In the genomic region with DNA sequence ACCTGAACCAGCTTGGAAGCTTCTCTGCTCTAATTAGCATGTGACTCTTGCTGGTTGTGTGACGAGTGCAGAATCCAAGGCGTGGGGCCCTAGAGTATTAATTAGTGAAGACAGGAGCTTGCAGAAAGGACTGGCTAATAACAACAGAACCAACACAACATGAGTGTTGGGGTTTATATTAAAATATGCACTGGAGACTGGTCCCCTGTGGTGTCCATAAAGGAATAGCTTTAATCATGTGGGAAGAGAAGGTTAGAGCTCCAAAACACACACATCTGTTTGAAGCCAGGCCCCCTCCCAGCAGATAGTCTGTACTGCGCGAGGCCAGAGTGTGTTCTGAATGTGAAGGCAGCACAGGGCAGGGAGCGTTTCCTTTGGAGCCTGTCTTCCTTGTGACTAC, we compare ENCODE assay signal across 19 mouse cellular contexts. TPM values are rescaled to one million over a fixed set of nuclear protein-coding genes. Genes with fewer than 3 reads are reported as not detected.
DNase-seq lines count a peak whose midpoint lies in the region; ATAC-seq lines count a peak whose summit lies in the region.
"Had no signal": no experiment of that assay in that cellular context is flagged by ENCODE, and none has a peak within 500 bp of the region (broad histone marks: within the 10 kb centered on the region; RNA-seq: fewer than 3 reads in every experiment).

No protein-coding gene starts in this region.

- ATAC-seq in forebrain, embryonic 15.5 days (replicated peaks): no peak
- peak; percentile 39; the same call in 1 of the 2 replicates for ATAC-seq in embryonic facial prominence, embryonic 15.5 days (ENCODE audit: insufficient number of reproducible peaks, low FRiP score, low TSS enrichment, low read depth)
- ATAC-seq in hindbrain, embryonic 14.5 days (ENCODE audit: low FRiP score): peak; percentile 59; the same call in 1 of the 2 replicates
- peak; percentile 83 for ATAC-seq in midbrain, embryonic 16.5 days
- ATAC-seq: intestine, embryonic 15.5 days had no signal

- no peak overlapping the region for H3K9ac ChIP-seq in forebrain, embryonic 15.5 days (replicated peaks)
- H3K9ac ChIP-seq in embryonic facial prominence, embryonic 15.5 days: no peak overlapping the region
- no peak overlapping the region for H3K9ac ChIP-seq in hindbrain, embryonic 14.5 days
- no peak overlapping the region for H3K9ac ChIP-seq in midbrain, embryonic 16.5 days (ENCODE audit: low read depth, low read length)
- H3K9ac ChIP-seq: embryonic facial prominence, embryonic 12.5 days; intestine, embryonic 15.5 days; liver, embryonic 13.5 days had no signal

- H3K4me3 ChIP-seq in forebrain, embryonic 10.5 days: no peak overlapping the region
- no peak overlapping the region for H3K4me3 ChIP-seq in forebrain, embryonic 15.5 days
- H3K4me3 ChIP-seq in embryonic facial prominence, embryonic 15.5 days (replicated peaks): no peak overlapping the region
- no peak overlapping the region for H3K4me3 ChIP-seq in hindbrain, embryonic 14.5 days (replicated peaks; ENCODE audit: low read length)
- H3K4me3 ChIP-seq in midbrain, embryonic 16.5 days (ENCODE audit: low read depth, low read length): no peak overlapping the region
- H3K4me3 ChIP-seq: embryonic facial prominence, embryonic 12.5 days; intestine, embryonic 15.5 days; liver, embryonic 13.5 days had no signal

- H3K9me3 ChIP-seq in forebrain, embryonic 10.5 days: no peaks in the 10 kb centered on the region
- no peaks in the 10 kb centered on the region for H3K9me3 ChIP-seq in forebrain, embryonic 15.5 days
- H3K9me3 ChIP-seq in embryonic facial prominence, embryonic 15.5 days (replicated peaks): no peaks in the 10 kb centered on the region
- no peaks in the 10 kb centered on the region for H3K9me3 ChIP-seq in hindbrain, embryonic 14.5 days (ENCODE audit: control insufficient read depth, low read length)
- H3K9me3 ChIP-seq in midbrain, embryonic 16.5 days (replicated peaks; ENCODE audit: control insufficient read depth, low read length, poor library complexity, severe bottlenecking): no peaks in the 10 kb centered on the region
- H3K9me3 ChIP-seq: embryonic facial prominence, embryonic 12.5 days; intestine, embryonic 15.5 days; liver, embryonic 13.5 days had no signal

- no peak for DNase-seq in forebrain, embryonic 10.5 days (ENCODE audit: extremely low spot score, low spot score)
- DNase-seq in hindbrain, embryonic 14.5 days (ENCODE audit: low spot score): no peak
- DNase-seq in cerebellum, adult 9-10 months: no peak
- no peak for DNase-seq in urinary bladder, postnatal 4 days (ENCODE audit: low spot score in 2 of 2)
- DNase-seq in right cerebral cortex, postnatal 14 days: no peak
- DNase-seq: cerebellum, postnatal 36 days; gastrocnemius, postnatal 10 days; heart, postnatal 10 days; kidney, postnatal 10 days; liver, embryonic 13.5 days; lung, postnatal 10 days; right cerebral cortex, postnatal 4 days; thymus, adult 2 months had no signal

- peaks cover 13% of the 10 kb centered on the region; the same call in 1 of the 2 replicates for H3K4me1 ChIP-seq in forebrain, embryonic 10.5 days
- H3K4me1 ChIP-seq in forebrain, embryonic 15.5 days: peaks cover 21% of the 10 kb centered on the region
- peaks cover 12% of the 10 kb centered on the region; the same call in 1 of the 2 replicates for H3K4me1 ChIP-seq in embryonic facial prominence, embryonic 15.5 days
- H3K4me1 ChIP-seq in hindbrain, embryonic 14.5 days (replicated peaks; ENCODE audit: control insufficient read depth, insufficient read depth, low read length): peaks cover 9% of the 10 kb centered on the region; the same call in 1 of the 2 replicates
- peaks cover 2% of the 10 kb centered on the region; the same call in 1 of the 2 replicates for H3K4me1 ChIP-seq in midbrain, embryonic 16.5 days (ENCODE audit: control insufficient read depth, insufficient read depth, low read length)

- H3K27me3 ChIP-seq in forebrain, embryonic 10.5 days (ENCODE audit: poor library complexity, severe bottlenecking): no peaks in the 10 kb centered on the region
- H3K27me3 ChIP-seq in forebrain, embryonic 15.5 days: no peaks in the 10 kb centered on the region
- no peaks in the 10 kb centered on the region for H3K27me3 ChIP-seq in embryonic facial prominence, embryonic 15.5 days
- H3K27me3 ChIP-seq in hindbrain, embryonic 14.5 days (ENCODE audit: control insufficient read depth, insufficient read depth, low read length): no peaks in the 10 kb centered on the region
- H3K27me3 ChIP-seq in midbrain, embryonic 16.5 days (ENCODE audit: control insufficient read depth, insufficient read depth, low read depth, low read length): no peaks in the 10 kb centered on the region
- H3K27me3 ChIP-seq: CH12.LX; embryonic facial prominence, embryonic 12.5 days; intestine, embryonic 15.5 days; liver, embryonic 13.5 days had no signal

- peak overlapping the region; percentile 26; the same call in 1 of the 2 replicates for H3K27ac ChIP-seq in forebrain, embryonic 10.5 days
- no peak overlapping the region for H3K27ac ChIP-seq in forebrain, embryonic 15.5 days (replicated peaks)
- no peak overlapping the region for H3K27ac ChIP-seq in embryonic facial prominence, embryonic 15.5 days (replicated peaks)
- peak overlapping the region; percentile 18; the same call in 1 of the 2 replicates for H3K27ac ChIP-seq in hindbrain, embryonic 14.5 days
- 0 out of 2 replicates have a peak overlapping the region, but pooled peaks have one; percentile 2 for H3K27ac ChIP-seq in midbrain, embryonic 16.5 days (ENCODE audit: low read length)
- H3K27ac ChIP-seq: embryonic facial prominence, embryonic 12.5 days; intestine, embryonic 15.5 days had no signal

- no peak overlapping the region for H3K4me2 ChIP-seq in forebrain, embryonic 15.5 days (replicated peaks)
- no peak overlapping the region for H3K4me2 ChIP-seq in embryonic facial prominence, embryonic 15.5 days (replicated peaks)
- no peak overlapping the region for H3K4me2 ChIP-seq in hindbrain, embryonic 14.5 days (replicated peaks)
- H3K4me2 ChIP-seq in midbrain, embryonic 16.5 days (ENCODE audit: low read length): no peak overlapping the region
- H3K4me2 ChIP-seq: embryonic facial prominence, embryonic 12.5 days; intestine, embryonic 15.5 days; liver, embryonic 13.5 days had no signal

- H3K36me3 ChIP-seq in forebrain, embryonic 10.5 days (replicated peaks): peaks cover 71% of the 10 kb centered on the region
- H3K36me3 ChIP-seq in forebrain, embryonic 15.5 days: peaks cover 17% of the 10 kb centered on the region; the same call in 1 of the 2 replicates
- peaks cover 64% of the 10 kb centered on the region for H3K36me3 ChIP-seq in embryonic facial prominence, embryonic 15.5 days
- H3K36me3 ChIP-seq in hindbrain, embryonic 14.5 days (replicated peaks; ENCODE audit: control insufficient read depth, insufficient read depth): peaks cover 50% of the 10 kb centered on the region
- peaks cover 10% of the 10 kb centered on the region; the same call in 1 of the 2 replicates for H3K36me3 ChIP-seq in midbrain, embryonic 16.5 days (ENCODE audit: control insufficient read depth, insufficient read depth, low read length)

- WGBS in forebrain, embryonic 10.5 days: 87% methylated on average over 5 of the region's 5 CpGs
- 30% methylated on average over 5 of the region's 5 CpGs for WGBS in forebrain, embryonic 15.5 days
- 85% methylated on average over 5 of the region's 5 CpGs for WGBS in embryonic facial prominence, embryonic 15.5 days
- WGBS in hindbrain, embryonic 14.5 days: 56% methylated on average over 5 of the region's 5 CpGs
- 43% methylated on average over 5 of the region's 5 CpGs for WGBS in midbrain, embryonic 16.5 days

RNA-seq across cellular contexts. Expression of a gene that starts 34.7 kb away (rescaled TPM):
- 62.8 and 64.2 TPM in 2 replicates for polyA plus RNA-seq in forebrain, embryonic 10.5 days (2016; fragmentation: Nextera tagmentation; extraction: Ambion mirVana)
- polyA plus RNA-seq in forebrain, embryonic 15.5 days (2015; fragmentation: Nextera tagmentation; extraction: Ambion mirVana): 47.4 and 51.1 TPM in 2 replicates
- 82.3 and 87.6 TPM in 2 replicates for polyA plus RNA-seq in embryonic facial prominence, embryonic 15.5 days (2015; fragmentation: Nextera tagmentation; extraction: Ambion mirVana)
- 39.0 and 45.4 TPM in 2 replicates for polyA plus RNA-seq in hindbrain, embryonic 14.5 days (2014; fragmentation: Nextera tagmentation; extraction: Ambion mirVana)
- polyA plus RNA-seq in midbrain, embryonic 16.5 days (2015; fragmentation: Nextera tagmentation; extraction: Ambion mirVana): 38.7 and 42.6 TPM in 2 replicates

RNA-seq across cellular contexts. Expression of a gene that starts 58.1 kb away (rescaled TPM):
- polyA plus RNA-seq in forebrain, embryonic 10.5 days (2016; fragmentation: Nextera tagmentation; extraction: Ambion mirVana): 5.9 and 6.5 TPM in 2 replicates
- polyA plus RNA-seq in forebrain, embryonic 15.5 days (2015; fragmentation: Nextera tagmentation; extraction: Ambion mirVana): 13.1 and 13.3 TPM in 2 replicates
- 5.2 and 5.4 TPM in 2 replicates for polyA plus RNA-seq in embryonic facial prominence, embryonic 15.5 days (2015; fragmentation: Nextera tagmentation; extraction: Ambion mirVana)
- polyA plus RNA-seq in hindbrain, embryonic 14.5 days (2014; fragmentation: Nextera tagmentation; extraction: Ambion mirVana): 30.5 and 36.2 TPM in 2 replicates
- polyA plus RNA-seq in midbrain, embryonic 16.5 days (2015; fragmentation: Nextera tagmentation; extraction: Ambion mirVana): 25.1 and 26.3 TPM in 2 replicates

Comparison
In these comparisons a context has a peak if more than half of its experiments do, and no peak if none do; other contexts are left out.
1. H3K27ac ChIP-seq: peak in forebrain, embryonic 10.5 days (single experiment), hindbrain, embryonic 14.5 days (single experiment) and midbrain, embryonic 16.5 days (single experiment); none in forebrain, embryonic 15.5 days (single experiment) and embryonic facial prominence, embryonic 15.5 days (single experiment).